In the genomic region with DNA sequence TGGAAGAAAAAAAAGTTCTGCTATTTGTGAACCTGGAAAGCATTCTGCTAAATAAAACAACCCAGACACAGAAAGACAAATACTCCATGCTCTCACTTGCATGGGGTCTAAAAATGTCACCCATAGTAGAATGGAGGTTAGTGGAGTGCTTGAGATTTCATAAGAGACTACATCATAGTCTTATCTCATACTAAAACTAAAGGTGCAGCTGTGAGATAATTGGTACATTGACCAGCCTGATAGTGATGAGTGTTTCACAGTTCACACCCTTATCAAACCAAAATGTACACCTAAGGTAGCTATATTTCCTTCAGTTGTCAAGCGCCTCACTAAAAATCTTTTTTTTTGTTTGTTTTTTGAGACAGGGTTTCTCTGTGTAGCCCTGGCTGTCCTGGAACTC, we compare ENCODE assay signal across 20 mouse cellular contexts. TPM values are rescaled to one million over a fixed set of nuclear protein-coding genes. Genes with fewer than 3 reads are reported as not detected.
DNase-seq lines count a peak whose midpoint lies in the region; ATAC-seq and TF ChIP-seq lines count a peak whose summit lies in the region.
"Had no signal": no experiment of that assay in that cellular context is flagged by ENCODE, and none has a peak within 500 bp of the region (broad histone marks: within the 10 kb centered on the region; RNA-seq: fewer than 3 reads in every experiment).

No protein-coding gene starts in this region.

- H3K27me3 ChIP-seq in liver, embryonic 11.5 days (replicated peaks; ENCODE audit: control insufficient read depth, insufficient read depth, low read length): no peaks in the 10 kb centered on the region
- no peaks in the 10 kb centered on the region for H3K27me3 ChIP-seq in MEL (ENCODE audit: control insufficient read depth in 1 of 2, insufficient read depth in 2 of 2, low read length in 2 of 2)
- H3K27me3 ChIP-seq in liver, embryonic 16.5 days (ENCODE audit: control insufficient read depth, insufficient read depth, low read depth, low read length): no peaks in the 10 kb centered on the region
- H3K27me3 ChIP-seq: CH12.LX; embryonic facial prominence, embryonic 13.5 days; forebrain, embryonic 13.5 days; heart, embryonic 13.5 days; hindbrain, embryonic 15.5 days had no signal

- H3K4me3 ChIP-seq in liver, embryonic 11.5 days (ENCODE audit: low read depth, low read length): no peak overlapping the region
- H3K4me3 ChIP-seq in MEL (ENCODE audit: control insufficient read depth in 1 of 2, insufficient read depth in 1 of 2, low read depth in 2 of 2, low read length in 2 of 2): no peak overlapping the region
- H3K4me3 ChIP-seq in liver, embryonic 16.5 days (ENCODE audit: low read depth, low read length): no peak overlapping the region
- H3K4me3 ChIP-seq: embryonic facial prominence, embryonic 13.5 days; forebrain, embryonic 13.5 days; heart, embryonic 13.5 days; hindbrain, embryonic 15.5 days had no signal

- H3K4me1 ChIP-seq in liver, embryonic 11.5 days (replicated peaks; ENCODE audit: control insufficient read depth, insufficient read depth, low read length): peaks cover 4% of the 10 kb centered on the region; the same call in 1 of the 2 replicates
- peaks cover 7 to 10% of the 10 kb centered on the region in 2 experiments; a peak in 3 of 4 replicates for H3K4me1 ChIP-seq in MEL (ENCODE audit: control insufficient read depth in 1 of 2, insufficient read depth in 2 of 2, low read length in 2 of 2)
- no peaks in the 10 kb centered on the region for H3K4me1 ChIP-seq in liver, embryonic 16.5 days (ENCODE audit: control insufficient read depth, low read depth, low read length)

- H3K27ac ChIP-seq in liver, embryonic 11.5 days (ENCODE audit: low read depth, low read length): no peak overlapping the region
- H3K27ac ChIP-seq in MEL (ENCODE audit: control insufficient read depth, low read depth, low read length): no peak overlapping the region
- no peak overlapping the region for H3K27ac ChIP-seq in liver, embryonic 16.5 days (ENCODE audit: low read length)
- H3K27ac ChIP-seq: embryonic facial prominence, embryonic 13.5 days; forebrain, embryonic 13.5 days; heart, embryonic 13.5 days; hindbrain, embryonic 15.5 days had no signal

- no peak for TF ChIP-seq RAD21 in MEL (IDR thresholded peaks at IDR 0.05; ENCODE audit: low read depth, low read length)

- H3K4me2 ChIP-seq in liver, embryonic 11.5 days: no peak overlapping the region
- H3K4me2 ChIP-seq in liver, embryonic 16.5 days (ENCODE audit: low read depth, low read length): no peak overlapping the region
- H3K4me2 ChIP-seq: embryonic facial prominence, embryonic 13.5 days; forebrain, embryonic 13.5 days; heart, embryonic 13.5 days; hindbrain, embryonic 15.5 days had no signal

- no peak overlapping the region for H3K9ac ChIP-seq in liver, embryonic 11.5 days (ENCODE audit: low read depth, low read length)
- H3K9ac ChIP-seq in MEL (ENCODE audit: control insufficient read depth, low read depth, low read length, poor library complexity, severe bottlenecking): no peak overlapping the region
- no peak overlapping the region for H3K9ac ChIP-seq in liver, embryonic 16.5 days (ENCODE audit: low read depth, low read length)
- H3K9ac ChIP-seq: embryonic facial prominence, embryonic 13.5 days; forebrain, embryonic 13.5 days; forebrain, postnatal 0 days; heart, embryonic 13.5 days; hindbrain, embryonic 15.5 days had no signal

- no peak for DNase-seq in liver, embryonic 11.5 days (ENCODE audit: low spot score)
- DNase-seq in liver (no peak), MEL (ENCODE audit: low read depth, low spot score) (no peak)
- DNase-seq in ovary, postnatal 14 days (ENCODE audit: low spot score): no peak
- no peak for DNase-seq in kidney, adult 18-20 months
- DNase-seq: adrenal gland, postnatal 10 days; cerebellum, adult 18-20 months; cerebellum, adult 9-11 months; cerebellum, postnatal 36 days; forebrain, postnatal 0 days; gastrocnemius, postnatal 25 days; heart, adult 11 months; heart, postnatal 36 days had no signal

- H3K36me3 ChIP-seq in liver, embryonic 11.5 days (ENCODE audit: control insufficient read depth, insufficient read depth, low read length): no peaks in the 10 kb centered on the region
- peaks cover 3 to 15% of the 10 kb centered on the region in 2 experiments for H3K36me3 ChIP-seq in MEL (ENCODE audit: control insufficient read depth in 1 of 2, insufficient read depth in 2 of 2, low read length in 2 of 2)
- no peaks in the 10 kb centered on the region for H3K36me3 ChIP-seq in liver, embryonic 16.5 days (ENCODE audit: control insufficient read depth, insufficient read depth)
- H3K36me3 ChIP-seq: embryonic facial prominence, embryonic 13.5 days; heart, embryonic 13.5 days; hindbrain, embryonic 15.5 days had no signal

- no peak for TF ChIP-seq POLR2A in MEL (IDR thresholded peaks at IDR 0.05; ENCODE audit: control insufficient read depth in 1 of 2, insufficient read depth in 1 of 2, low read depth in 1 of 2, low read length in 2 of 2, poor library complexity in 1 of 2)

- TF ChIP-seq CTCF in MEL (IDR thresholded peaks at IDR 0.05 in 2 of 3, conservative IDR thresholded peaks at IDR 0.05 in 1 of 3; ENCODE audit: control insufficient read depth in 1 of 3, insufficient read depth in 1 of 3, low read depth in 2 of 3, low read length in 3 of 3, poor library complexity in 1 of 3, severe bottlenecking in 1 of 3): no peak

- WGBS in liver, embryonic 11.5 days: 83% methylated on average over 1 of the region's 1 CpGs
- 33% methylated on average over 1 of the region's 1 CpGs for WGBS in liver, embryonic 16.5 days (ENCODE audit: insufficient replicate concordance)

- TF ChIP-seq EP300 in MEL (IDR thresholded peaks at IDR 0.05; ENCODE audit: low read depth in 1 of 2, low read length in 2 of 2): peak; percentile 74 to 76

- peak; percentile 45; the same call in 1 of the 2 replicates for ATAC-seq in liver, embryonic 11.5 days (replicated peaks; ENCODE audit: low FRiP score)
- 0 out of 2 replicates have a peak, but pooled peaks have one; percentile 11 for ATAC-seq in liver, embryonic 16.5 days (ENCODE audit: low read depth)
- no peak for ATAC-seq in erythroid progenitor cell, adult 5-6 weeks (replicated peaks; ENCODE audit: low FRiP score, poor library complexity, severe bottlenecking)
- ATAC-seq: forebrain, embryonic 13.5 days; forebrain, postnatal 0 days had no signal

- no peaks in the 10 kb centered on the region for H3K9me3 ChIP-seq in liver, embryonic 11.5 days (ENCODE audit: control insufficient read depth, low read length)
- no peaks in the 10 kb centered on the region for H3K9me3 ChIP-seq in MEL (replicated peaks; ENCODE audit: insufficient read depth, low read length)
- no peaks in the 10 kb centered on the region for H3K9me3 ChIP-seq in liver, embryonic 16.5 days (replicated peaks; ENCODE audit: control insufficient read depth, low read length)
- H3K9me3 ChIP-seq: embryonic facial prominence, embryonic 13.5 days; forebrain, embryonic 13.5 days; heart, embryonic 13.5 days; hindbrain, embryonic 15.5 days had no signal

- H3K79me2 ChIP-seq in MEL (ENCODE audit: control insufficient read depth, insufficient read depth, low read length, poor library complexity): peaks cover 14% of the 10 kb centered on the region; the same call in 1 of the 2 replicates

TF ChIP-seq in MEL, 35 proteins besides CTCF, POLR2A, EP300 and RAD21 (continues in another document):
- no peak for TF ChIP-seq USF2 (IDR thresholded peaks at IDR 0.05; ENCODE audit: borderline replicate concordance in 1 of 2, insufficient read depth in 1 of 2, low read depth in 1 of 2, low read length in 2 of 2)
- TF ChIP-seq MYC (IDR thresholded peaks at IDR 0.05; ENCODE audit: low read depth, low read length): no peak
- peak; percentile 80 for TF ChIP-seq RCOR1 (IDR thresholded peaks at IDR 0.05; ENCODE audit: low read depth, low read length)
- TF ChIP-seq KAT2A (conservative IDR thresholded peaks at IDR 0.05; ENCODE audit: low read depth, low read length): no peak
- TF ChIP-seq MAFK (IDR thresholded peaks at IDR 0.05; ENCODE audit: borderline replicate concordance, low read depth, low read length): no peak
- peak; percentile 88 for TF ChIP-seq TCF12 (IDR thresholded peaks at IDR 0.05; ENCODE audit: low read depth, low read length)
- TF ChIP-seq ZMIZ1 (IDR thresholded peaks at IDR 0.05; ENCODE audit: low read depth, low read length): no peak
- peak; percentile 31 for TF ChIP-seq TAL1 (IDR thresholded peaks at IDR 0.05; ENCODE audit: low read length)
- no peak for TF ChIP-seq ZKSCAN1 (IDR thresholded peaks at IDR 0.05; ENCODE audit: low read depth, low read length)
- TF ChIP-seq CHD1 (IDR thresholded peaks at IDR 0.05; ENCODE audit: low read depth, low read length): no peak
- no peak for TF ChIP-seq MEF2A (IDR thresholded peaks at IDR 0.05; ENCODE audit: extremely low read depth, insufficient replicate concordance, low read depth, low read length, poor library complexity, severe bottlenecking)
- no peak for TF ChIP-seq SMC3 (IDR thresholded peaks at IDR 0.05; ENCODE audit: low read depth, low read length)
- no peak for TF ChIP-seq MAX (IDR thresholded peaks at IDR 0.05; ENCODE audit: low read length)
- TF ChIP-seq ZNF384 (IDR thresholded peaks at IDR 0.05; ENCODE audit: low read depth, low read length): 0 out of 2 replicates have a peak, but pooled peaks have one; percentile 22
- no peak for TF ChIP-seq ELF1 (IDR thresholded peaks at IDR 0.05; ENCODE audit: low read depth, low read length)
- TF ChIP-seq MAZ (IDR thresholded peaks at IDR 0.05; ENCODE audit: low read depth, low read length): no peak
- TF ChIP-seq NELFE (IDR thresholded peaks at IDR 0.05; ENCODE audit: low read depth, low read length): no peak
- peak; percentile 85 for TF ChIP-seq GATA1 (IDR thresholded peaks at IDR 0.05; ENCODE audit: low read depth, low read length)
- no peak for TF ChIP-seq GABPA (IDR thresholded peaks at IDR 0.05; ENCODE audit: low read depth, low read length)
- TF ChIP-seq UBTF (IDR thresholded peaks at IDR 0.05; ENCODE audit: borderline replicate concordance, insufficient read depth, low read depth, low read length): no peak
- no peak for TF ChIP-seq JUND (IDR thresholded peaks at IDR 0.05; ENCODE audit: low read depth, low read length)
- TF ChIP-seq ZC3H11A (IDR thresholded peaks at IDR 0.05; ENCODE audit: low read depth, low read length): no peak
- no peak for TF ChIP-seq POLR2AphosphoS5 (IDR thresholded peaks at IDR 0.05; ENCODE audit: borderline replicate concordance, low read depth, low read length)

RNA-seq across cellular contexts. Expression of gene Stim2, which starts 8.5 kb away (rescaled TPM):
- polyA plus RNA-seq in liver, embryonic 11.5 days (2014; fragmentation: Nextera tagmentation; extraction: Ambion mirVana): 12.0 and 13.2 TPM in 2 replicates
- 11.7 and 14.5 TPM in 2 replicates for total RNA-seq in MEL (2012; rRNA removed)
- 10 to 100 TPM in 1 of 2 experiments, not detected in 1; 18.6 TPM for polyA plus RNA-seq in MEL (2012; ENCODE audit: insufficient read depth in 1 of 2, insufficient read length in 2 of 2, low read depth in 1 of 2, low replicate concordance in 2 of 2, missing spikeins in 1 of 2)
- 3.0 and 4.4 TPM in 2 replicates for polyA plus RNA-seq in liver, embryonic 16.5 days (2015; fragmentation: Nextera tagmentation; extraction: Ambion mirVana)
- 5.0 and 8.0 TPM in 2 replicates for total RNA-seq in erythroid progenitor cell, adult 5-6 weeks (2015; ENCODE audit: low replicate concordance)
- total RNA-seq in erythroid progenitor cell, adult 5-6 weeks (2017; ENCODE audit: low replicate concordance): 5.0 and 5.4 TPM in 2 replicates
